Mouse (Mus musculus): ENCODE results near the gene Mad2l2. TPM values are rescaled to one million over a fixed set of nuclear protein-coding genes. Genes with fewer than 3 reads are reported as not detected.

Mad2l2 gene
- 14.4 TPM for polyA plus RNA-seq (2014; fragmentation: Illumina TruSeq; extraction: RNeasy Lipid Tissue Mini Kit (QIAGEN cat#74804); ENCODE audit: low read depth, low replicate concordance)

GRCm38 (mm10) chr4:148130133-148130532 lies at the start of gene Mad2l2:
Mad2l2 (plus strand) TSS chr4:148130384.

GRCm38 (mm10) chr4:148087907-148088527 lies 42.2 kb upstream of the Mad2l2 start, which contains the start of gene Agtrap:
Agtrap (minus strand) TSS chr4:148088031.

GRCm38 (mm10) chr4:148130561-148131413 lies 603 bp downstream of the Mad2l2 start, which contains the start of gene Draxin:
Draxin (minus strand) TSS chr4:148130698.

GRCm38 (mm10) chr4:148151267-148152168 lies 21.3 kb downstream of the Mad2l2 start, which contains the start of gene Fbxo6:
Fbxo6 (minus strand) TSS chr4:148152140.

GRCm38 (mm10) chr4:148160436-148161390 lies 30.5 kb downstream of the Mad2l2 start, which contains the start of the genes Fbxo44 and Fbxo2:
Fbxo44 (minus strand) TSS chr4:148160482.
Fbxo2 (plus strand) TSS chr4:148160621.

Other genes starting within 250 kb of the Mad2l2 start
- gene Mfn2, start 225.7 kb upstream of the Mad2l2 start, polyA plus RNA-seq (2014; fragmentation: Illumina TruSeq; extraction: RNeasy Lipid Tissue Mini Kit (QIAGEN cat#74804); ENCODE audit: low read depth, low replicate concordance), result 452 TPM
- 69.2 TPM for gene Plod1, start 193.6 kb upstream of the Mad2l2 start, polyA plus RNA-seq (2014; fragmentation: Illumina TruSeq; extraction: RNeasy Lipid Tissue Mini Kit (QIAGEN cat#74804); ENCODE audit: low read depth, low replicate concordance)
- 28.8 TPM for gene 2510039O18Rik, start 189.5 kb upstream of the Mad2l2 start, polyA plus RNA-seq (2014; fragmentation: Illumina TruSeq; extraction: RNeasy Lipid Tissue Mini Kit (QIAGEN cat#74804); ENCODE audit: low read depth, low replicate concordance)
- gene Nppb, start 144.6 kb upstream of the Mad2l2 start, polyA plus RNA-seq (2014; fragmentation: Illumina TruSeq; extraction: RNeasy Lipid Tissue Mini Kit (QIAGEN cat#74804); ENCODE audit: low read depth, low replicate concordance), result 436 TPM
- gene Nppa, start 129.7 kb upstream of the Mad2l2 start, polyA plus RNA-seq (2014; fragmentation: Illumina TruSeq; extraction: RNeasy Lipid Tissue Mini Kit (QIAGEN cat#74804); ENCODE audit: low read depth, low replicate concordance), result 5,863 TPM
- 7.5 TPM for gene Clcn6, start 91.6 kb upstream of the Mad2l2 start, polyA plus RNA-seq (2014; fragmentation: Illumina TruSeq; extraction: RNeasy Lipid Tissue Mini Kit (QIAGEN cat#74804); ENCODE audit: low read depth, low replicate concordance)
- 16.4 TPM for gene Mthfr, start 91.3 kb upstream of the Mad2l2 start, polyA plus RNA-seq (2014; fragmentation: Illumina TruSeq; extraction: RNeasy Lipid Tissue Mini Kit (QIAGEN cat#74804); ENCODE audit: low read depth, low replicate concordance)
- gene Agtrap, start 42.4 kb upstream of the Mad2l2 start, polyA plus RNA-seq (2014; fragmentation: Illumina TruSeq; extraction: RNeasy Lipid Tissue Mini Kit (QIAGEN cat#74804); ENCODE audit: low read depth, low replicate concordance), result 24.6 TPM
- gene Draxin, start 314 bp downstream of the Mad2l2 start, polyA plus RNA-seq (2014; fragmentation: Illumina TruSeq; extraction: RNeasy Lipid Tissue Mini Kit (QIAGEN cat#74804); ENCODE audit: low read depth, low replicate concordance), result not detected
- gene Fbxo6, start 21.8 kb downstream of the Mad2l2 start, polyA plus RNA-seq (2014; fragmentation: Illumina TruSeq; extraction: RNeasy Lipid Tissue Mini Kit (QIAGEN cat#74804); ENCODE audit: low read depth, low replicate concordance), result 43.9 TPM
- 23.3 TPM for gene Fbxo44, start 30.1 kb downstream of the Mad2l2 start, polyA plus RNA-seq (2014; fragmentation: Illumina TruSeq; extraction: RNeasy Lipid Tissue Mini Kit (QIAGEN cat#74804); ENCODE audit: low read depth, low replicate concordance)
- not detected for gene Fbxo2, start 30.2 kb downstream of the Mad2l2 start, polyA plus RNA-seq (2014; fragmentation: Illumina TruSeq; extraction: RNeasy Lipid Tissue Mini Kit (QIAGEN cat#74804); ENCODE audit: low read depth, low replicate concordance)
- not detected for gene Disp3, start 157.6 kb downstream of the Mad2l2 start, polyA plus RNA-seq (2014; fragmentation: Illumina TruSeq; extraction: RNeasy Lipid Tissue Mini Kit (QIAGEN cat#74804); ENCODE audit: low read depth, low replicate concordance)

Measured in heart, adult 10 weeks (tissue).